Mouse (Mus musculus) stomach, embryonic 16.5 days (tissue): Measurements from ENCODE around the gene Gm20661. TPM values are rescaled to one million over a fixed set of nuclear protein-coding genes. Genes with fewer than 3 reads are reported as not detected.

ENCODE experiments used
- ATAC-seq: fragments of 200-750 bp; cut with Nextera tagmentation; 2 replicates; pipeline ENCODE4 v1.8.0; 2017; ENCODE audit warnings: moderate number of reproducible peaks, moderate TSS enrichment; ENCODE audit not compliant: insufficient read depth, low FRiP score
- H3K27ac ChIP-seq: fragments of 300-500 bp; sonication (generic); 2 replicates; pipeline ENCODE4 v1.5.1; 2014; ENCODE audit warnings: low read length
- H3K27me3 ChIP-seq: fragments of 300-500 bp; sonication (generic); 2 replicates; pipeline ENCODE4 v1.6.1; 2014; ENCODE audit warnings: low read length, control low read depth, mixed read lengths; ENCODE audit not compliant: control insufficient read depth, insufficient read depth
- H3K36me3 ChIP-seq: fragments of 300-500 bp; sonication (generic); 2 replicates; pipeline ENCODE4 v1.6.1; 2014; ENCODE audit warnings: low read length; ENCODE audit not compliant: control insufficient read depth, insufficient read depth
- H3K4me1 ChIP-seq: fragments of 300-500 bp; sonication (generic); 2 replicates; pipeline ENCODE4 v1.6.1; 2014; ENCODE audit warnings: low read length, control low read depth, mixed read lengths; ENCODE audit not compliant: control insufficient read depth, insufficient read depth
- H3K4me2 ChIP-seq: fragments of 300-500 bp; sonication (generic); 2 replicates; pipeline ENCODE4 v1.6.1; 2014; ENCODE audit warnings: low read depth, low read length, mixed read lengths
- H3K4me3 ChIP-seq: fragments of 300-500 bp; sonication (generic); replicated peaks from 2 replicates; pipeline ENCODE4 v1.5.1; 2014; ENCODE audit warnings: mild to moderate bottlenecking, low read length
- H3K9ac ChIP-seq: fragments of 300-500 bp; sonication (generic); 2 replicates; pipeline ENCODE4 v1.6.1; 2014; ENCODE audit warnings: low read length
- H3K9me3 ChIP-seq: fragments of 300-500 bp; sonication (generic); replicated peaks from 2 replicates; pipeline ENCODE4 v1.6.1; 2016; ENCODE audit warnings: low read length, control low read depth; ENCODE audit not compliant: control insufficient read depth
- WGBS: fragments of 180-500 bp; shearing (Covaris S2); extraction: QIAGEN DNeasy Blood & Tissue Kit; methylation state at CpG from one replicate; pipeline ENCODE4 v1.1.7; 2014; 5-methylcytosine and 5-hydroxymethylcytosine counted together
- polyA plus RNA-seq: library from polyadenylated mRNA; unstranded; fragments of >200 nt; fragmentation: Nextera tagmentation; extraction: Ambion mirVana; gene quantifications from 2 replicates; pipeline ENCODE4 v1.2.1, GENCODE M21; 2015

Gm20661 gene
- polyA plus RNA-seq, 1 experiment from 2014 or later, result 5.9 TPM

DNA sequence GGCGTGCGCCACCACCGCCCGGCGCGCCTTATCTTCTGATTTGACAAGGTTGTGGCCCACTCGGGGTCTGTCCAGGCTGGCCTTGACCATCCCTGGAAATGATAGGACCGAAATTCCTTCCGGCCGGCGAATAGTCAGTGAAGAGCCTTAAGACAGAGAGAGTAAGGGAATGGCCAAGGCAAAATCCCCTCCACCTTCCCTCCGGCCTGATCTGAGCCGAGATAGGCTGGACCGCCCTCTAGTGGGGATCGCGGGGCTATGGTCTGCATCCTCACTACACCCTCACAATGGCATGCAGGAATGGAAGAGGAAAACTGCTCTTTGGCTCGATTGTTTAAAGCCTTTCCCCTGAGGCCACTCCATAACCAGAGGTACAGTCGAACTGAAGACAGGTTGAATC, 3.5 kb downstream of the Gm20661 start:
- Histone ChIP-seq H3K4me2 (peak overlapping the region; percentile 81), H3K27me3 (no peaks in the 10 kb centered on the region), H3K4me3 (peak overlapping the region; percentile 65), H3K9ac (peak overlapping the region; percentile 81; the same call in 1 of the 2 replicates), H3K36me3 (no peaks in the 10 kb centered on the region), H3K4me1 (peaks cover 36% of the 10 kb centered on the region), H3K9me3 (no peaks in the 10 kb centered on the region), H3K27ac (peak overlapping the region; percentile 100)
- WGBS, result 2% methylated on average over 18 of the region's 18 CpGs
- ATAC-seq, result peak; percentile 22

DNA sequence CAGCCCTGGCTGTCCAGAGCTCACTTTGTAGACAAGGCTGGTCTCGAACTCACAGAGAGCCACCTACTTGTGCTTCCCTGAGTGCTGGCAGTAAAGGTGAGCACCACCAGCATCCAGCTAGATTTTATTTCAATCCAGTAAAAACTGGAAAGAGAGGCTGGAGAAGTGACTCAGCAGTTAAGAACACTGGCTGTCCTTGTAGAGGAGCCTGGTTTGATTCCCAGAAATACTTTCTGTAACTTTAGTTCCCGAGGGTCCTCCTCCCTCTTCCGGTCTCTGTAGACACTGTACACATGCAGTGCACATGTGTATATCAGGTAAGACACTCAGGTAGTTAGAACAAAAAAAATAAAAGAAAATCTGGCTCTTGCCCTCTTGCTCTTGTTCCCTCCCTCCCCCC, 5.1 kb downstream of the Gm20661 start:
- Histone ChIP-seq H3K9me3 (no peaks in the 10 kb centered on the region), H3K4me3 (no peak overlapping the region), H3K4me1 (peaks cover 21% of the 10 kb centered on the region), H3K27ac (no peak overlapping the region), H3K4me2 (no peak overlapping the region), H3K27me3 (no peaks in the 10 kb centered on the region), H3K36me3 (no peaks in the 10 kb centered on the region), H3K9ac (no peak overlapping the region)
- ATAC-seq, result no peak
- 65% methylated on average over 3 of the region's 3 CpGs for WGBS

DNA sequence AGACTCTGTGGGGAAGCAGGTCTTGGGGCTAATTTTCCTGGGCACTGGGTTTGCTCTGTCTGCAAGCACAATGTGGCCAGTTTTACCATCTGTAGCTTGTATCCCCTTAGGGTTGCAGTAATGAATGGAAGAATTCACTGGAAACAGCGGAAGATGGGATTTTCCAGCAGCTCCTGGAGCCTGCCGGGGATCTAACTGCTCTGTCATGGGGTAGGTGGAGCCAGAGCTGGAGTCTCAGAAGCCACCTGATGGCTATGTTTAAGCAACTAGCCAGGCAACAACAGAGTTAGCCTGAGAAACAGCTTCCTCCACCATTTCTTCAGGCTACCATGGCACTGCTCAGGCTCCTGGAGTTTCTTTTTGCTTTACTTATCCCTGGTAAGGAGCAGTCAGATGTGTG, 9.3 kb downstream of the Gm20661 start, which contains the start of gene Cdhr4:
Gene Cdhr4, plus strand, starts transcription at position 301 of the 400 bp plus-strand sequence.
- no peaks in the 10 kb centered on the region for H3K27me3 ChIP-seq
- no peak within 1 kb of the TSS for H3K9ac ChIP-seq
- H3K9me3 ChIP-seq, result no peaks in the 10 kb centered on the region
- H3K4me1 ChIP-seq, result no peaks in the 10 kb centered on the region
- WGBS, result 50% methylated on average over 2 of the region's 2 CpGs
- no peak within 1 kb of the TSS for H3K4me2 ChIP-seq
- H3K36me3 ChIP-seq, result no peaks in the 10 kb centered on the region
- ATAC-seq, result no peak
- H3K27ac ChIP-seq, result no peak within 1 kb of the TSS
- no peak within 1 kb of the TSS for H3K4me3 ChIP-seq

DNA sequence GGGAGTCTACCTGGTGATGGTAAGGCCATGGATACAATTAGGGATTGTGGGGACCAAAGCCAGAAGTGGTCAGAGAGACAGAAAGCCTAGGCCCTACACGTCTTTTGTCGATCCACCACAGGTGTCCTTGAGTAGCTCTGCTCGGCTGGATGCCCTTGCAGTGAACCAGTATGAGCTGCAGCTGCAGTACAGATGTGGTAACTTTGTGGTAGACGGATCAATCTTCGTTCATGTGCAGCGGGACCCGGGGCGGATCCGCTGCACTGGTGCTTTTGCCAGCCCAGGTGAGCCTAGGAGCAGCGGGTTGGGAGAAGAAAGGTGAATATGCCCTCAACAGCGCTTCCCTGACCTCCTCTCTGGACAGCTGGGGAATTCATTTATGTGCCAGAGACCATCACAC, 10.2 kb downstream of the Gm20661 start:
- Histone ChIP-seq H3K4me2 (no peak overlapping the region), H3K9ac (no peak overlapping the region), H3K27me3 (no peaks in the 10 kb centered on the region), H3K4me1 (no peaks in the 10 kb centered on the region), H3K4me3 (no peak overlapping the region), H3K27ac (no peak overlapping the region), H3K9me3 (no peaks in the 10 kb centered on the region), H3K36me3 (no peaks in the 10 kb centered on the region)
- no peak for ATAC-seq
- WGBS, result 86% methylated on average over 11 of the region's 11 CpGs

DNA sequence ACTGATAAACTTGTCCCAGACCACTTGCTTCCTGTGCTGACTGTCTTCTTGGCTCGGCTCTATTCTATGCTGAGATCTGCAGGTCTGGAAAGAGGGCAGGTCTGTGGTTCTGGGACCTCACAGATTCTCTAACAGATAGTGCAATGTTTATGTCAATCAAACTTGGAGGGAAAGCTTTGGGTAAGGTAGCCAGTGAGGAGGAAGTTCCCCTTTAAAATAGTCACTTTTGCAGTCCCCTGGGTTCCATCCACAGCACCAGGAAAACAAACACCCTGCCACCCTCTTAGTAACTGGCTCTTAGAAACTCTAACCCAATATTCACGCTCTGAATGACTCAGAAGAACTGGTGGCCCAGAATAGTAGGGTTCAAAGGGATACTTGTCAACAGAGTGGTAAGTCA, 11.6 kb downstream of the Gm20661 start:
- no peak overlapping the region for H3K9ac ChIP-seq
- no peaks in the 10 kb centered on the region for H3K36me3 ChIP-seq
- 53% methylated on average over 2 of the region's 2 CpGs for WGBS
- no peaks in the 10 kb centered on the region for H3K27me3 ChIP-seq
- no peaks in the 10 kb centered on the region for H3K9me3 ChIP-seq
- no peaks in the 10 kb centered on the region for H3K4me1 ChIP-seq
- no peak for ATAC-seq
- H3K4me3 ChIP-seq, result no peak overlapping the region
- no peak overlapping the region for H3K27ac ChIP-seq
- no peak overlapping the region for H3K4me2 ChIP-seq

DNA sequence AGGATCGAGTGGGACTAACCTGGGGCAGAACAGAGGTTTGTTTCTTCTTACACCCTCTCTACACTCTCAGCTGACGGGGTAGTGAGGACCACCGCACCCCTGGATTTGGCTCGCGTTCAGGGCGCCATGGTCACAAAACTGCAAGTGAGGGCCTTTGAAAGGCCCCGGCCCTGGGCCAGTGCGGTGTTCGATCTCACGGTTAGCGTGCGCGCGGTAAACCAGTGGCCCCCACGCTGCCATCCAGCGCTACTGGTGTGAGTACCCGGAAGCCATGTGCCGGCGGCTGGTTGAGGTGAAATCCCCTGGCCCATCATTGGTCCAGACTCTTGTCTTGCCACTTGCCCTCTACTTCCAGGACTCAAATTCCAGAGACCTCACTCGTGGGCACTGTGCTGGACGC, 12.7 kb downstream of the Gm20661 start:
- no peak overlapping the region for H3K4me2 ChIP-seq
- no peaks in the 10 kb centered on the region for H3K36me3 ChIP-seq
- H3K9me3 ChIP-seq, result no peaks in the 10 kb centered on the region
- H3K4me1 ChIP-seq, result no peaks in the 10 kb centered on the region
- WGBS, result 91% methylated on average over 21 of the region's 21 CpGs
- no peaks in the 10 kb centered on the region for H3K27me3 ChIP-seq
- H3K9ac ChIP-seq, result no peak overlapping the region
- ATAC-seq, result no peak
- no peak overlapping the region for H3K4me3 ChIP-seq
- H3K27ac ChIP-seq, result no peak overlapping the region

DNA sequence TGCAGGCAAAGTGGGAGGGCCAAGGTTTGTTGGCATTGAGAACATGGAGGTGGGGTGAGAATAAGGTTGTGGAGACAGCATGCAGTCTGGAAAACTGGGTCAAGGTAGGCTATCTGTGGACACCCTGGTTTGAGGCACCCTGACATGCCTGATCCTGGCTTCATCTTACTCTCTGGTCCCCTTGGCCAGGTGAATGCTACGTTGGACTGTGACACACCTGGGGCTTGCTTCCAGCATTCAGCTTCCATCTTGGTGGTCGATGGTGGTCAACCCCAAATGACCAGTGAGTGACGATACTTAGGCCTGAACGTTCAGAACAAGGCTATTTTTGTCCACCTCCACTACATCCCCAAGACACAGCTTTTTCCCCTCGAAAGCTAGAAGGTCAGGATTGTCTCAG, 13.2 kb downstream of the Gm20661 start, which contains the start of gene Gm20662:
Gene Gm20662, plus strand, starts transcription at position 301 of the 400 bp plus-strand sequence.
- 91% methylated on average over 5 of the region's 5 CpGs for WGBS
- ATAC-seq, result no peak
- H3K4me3 ChIP-seq, result no peak within 1 kb of the TSS
- no peaks in the 10 kb centered on the region for H3K4me1 ChIP-seq
- no peaks in the 10 kb centered on the region for H3K27me3 ChIP-seq
- H3K9me3 ChIP-seq, result no peaks in the 10 kb centered on the region
- no peak within 1 kb of the TSS for H3K4me2 ChIP-seq
- no peaks in the 10 kb centered on the region for H3K36me3 ChIP-seq
- H3K27ac ChIP-seq, result no peak within 1 kb of the TSS
- no peak within 1 kb of the TSS for H3K9ac ChIP-seq

DNA sequence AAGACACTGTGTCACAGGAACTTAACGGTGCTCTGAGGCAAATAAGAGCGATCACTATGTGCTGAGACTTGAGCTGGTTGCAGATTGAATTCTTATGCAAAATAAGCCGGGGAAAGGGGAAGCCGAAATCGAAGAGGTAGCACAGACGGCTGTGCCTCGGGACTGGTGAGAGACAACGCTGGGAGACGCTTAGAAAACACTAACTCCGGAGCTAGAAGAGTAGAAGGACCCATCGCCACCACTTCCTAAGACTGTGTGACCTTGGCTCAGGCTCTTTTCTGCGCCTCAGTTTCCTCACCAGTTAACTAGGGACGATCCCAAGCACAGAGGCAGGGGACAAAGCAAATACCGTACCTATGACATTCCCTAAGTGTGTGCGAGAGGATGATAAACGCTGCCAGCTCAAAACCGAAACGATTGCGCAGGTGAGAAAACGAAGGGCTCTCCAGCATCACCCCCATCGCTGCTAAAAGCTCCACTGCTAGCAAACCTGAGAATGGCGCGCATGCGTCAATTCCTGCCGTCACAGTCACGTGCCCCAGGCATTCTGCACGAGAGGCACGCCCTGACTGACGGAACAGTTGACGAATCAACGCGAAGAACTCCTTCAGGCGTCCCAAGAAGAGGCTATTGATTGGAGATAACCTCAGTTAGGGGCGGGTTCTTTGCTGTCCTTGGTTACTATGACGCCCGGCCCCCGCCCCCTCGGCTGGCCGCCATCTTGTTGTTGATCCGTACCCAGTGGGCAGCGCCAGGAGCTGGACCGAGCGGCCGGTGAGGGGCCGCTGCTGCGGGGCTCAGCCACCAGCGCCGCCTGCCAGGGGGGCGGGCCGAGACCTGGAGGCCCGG, 19.3 kb downstream of the Gm20661 start, which contains the start of gene Ip6k1:
Gene Ip6k1, plus strand, starts transcription at position 580 of the 849 bp plus-strand sequence.
- H3K27me3 ChIP-seq, result no peaks in the 10 kb centered on the region
- peak within 1 kb of the TSS; percentile 99 for H3K9ac ChIP-seq
- H3K27ac ChIP-seq, result peak within 1 kb of the TSS; percentile 91
- peak; percentile 100 for ATAC-seq
- H3K4me1 ChIP-seq, result peaks cover 11% of the 10 kb centered on the region; the same call in 1 of the 2 replicates
- peak within 1 kb of the TSS; percentile 92 for H3K4me2 ChIP-seq
- peak within 1 kb of the TSS; percentile 85 for H3K4me3 ChIP-seq
- under 1% methylated on average over 51 of the region's 51 CpGs for WGBS
- H3K9me3 ChIP-seq, result no peaks in the 10 kb centered on the region
- no peaks in the 10 kb centered on the region for H3K36me3 ChIP-seq

DNA sequence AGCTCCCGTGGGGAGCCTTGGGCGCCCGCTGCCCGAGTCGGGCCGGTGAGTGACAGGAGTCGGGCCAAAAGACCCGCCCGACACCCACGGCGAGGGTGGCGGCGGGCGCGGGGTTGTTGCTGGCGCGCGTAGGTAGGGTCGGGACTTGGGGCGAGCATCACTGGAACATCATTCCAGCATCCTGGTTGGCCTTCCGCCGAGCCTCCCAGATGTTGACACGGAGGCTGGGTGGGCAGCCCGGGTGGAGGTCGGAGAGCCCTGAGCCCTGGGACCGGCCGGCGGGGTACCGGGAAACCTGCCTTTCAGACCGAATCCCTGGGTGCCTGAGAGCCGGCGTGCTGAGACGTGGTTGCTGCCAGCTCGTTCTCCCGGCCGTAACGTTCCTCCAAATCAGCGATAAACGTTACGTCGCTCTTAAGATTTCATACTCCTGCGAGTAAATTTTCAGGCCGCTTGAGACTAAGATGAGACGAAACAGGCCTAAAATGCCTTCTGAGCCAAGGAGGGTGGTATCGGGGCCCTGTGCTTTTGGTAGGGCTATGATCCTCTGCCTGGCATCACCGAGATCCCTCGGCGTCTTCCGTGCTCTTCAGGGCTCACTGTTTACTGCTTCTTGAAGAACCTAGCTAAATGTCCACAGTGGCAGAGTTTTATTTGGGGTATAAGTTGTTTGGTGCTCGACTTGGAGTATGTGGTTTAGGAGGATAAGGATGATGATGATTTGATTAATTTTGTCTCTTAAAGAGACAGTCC, 20.1 kb downstream of the Gm20661 start:
- Histone ChIP-seq H3K27ac (peak overlapping the region; percentile 91), H3K9me3 (no peaks in the 10 kb centered on the region), H3K4me3 (peak overlapping the region; percentile 85), H3K27me3 (no peaks in the 10 kb centered on the region), H3K4me2 (peak overlapping the region; percentile 82), H3K9ac (peak overlapping the region; percentile 99), H3K4me1 (peaks cover 11% of the 10 kb centered on the region; the same call in 1 of the 2 replicates), H3K36me3 (no peaks in the 10 kb centered on the region)
- ATAC-seq, result peak; percentile 6
- under 1% methylated on average over 50 of the region's 50 CpGs for WGBS
